Mouse (Mus musculus) embryo, embryonic 11 days (tissue): ENCODE measurements around the gene Mettl7a3.
A peak's percentile ranks its signal among the peaks of the same experiment; 100 is the strongest.
"Not testable (repeated sequence)": the region's sequence is repeated elsewhere in the genome, so short reads cannot be mapped to it uniquely, and the experiment has no call there.

Experiments
- DNase-seq: peaks from one replicate; pipeline ENCODE4 v3.0.0-alpha.2; 2015

The Mettl7a3 gene

GRCm38 (mm10) chr15:100334629-100335028 is at the start of gene Mettl7a3:
Mettl7a3 (plus strand) TSS chr15:100334929.
- no peak for DNase-seq

- no peak for DNase-seq
Measured at GRCm38 (mm10) chr15:100288980-100289379, 45.7 kb upstream of the Mettl7a3 start.

- DNase-seq: no peak
Measured at GRCm38 (mm10) chr15:100290858-100291257, 43.9 kb upstream of the Mettl7a3 start.

- no peak for DNase-seq
Measured at GRCm38 (mm10) chr15:100292326-100292725, 42.4 kb upstream of the Mettl7a3 start.

- no peak for DNase-seq
Measured at GRCm38 (mm10) chr15:100297856-100298255, 36.9 kb upstream of the Mettl7a3 start.

- no peak for DNase-seq
Measured at GRCm38 (mm10) chr15:100300499-100300898, 34.2 kb upstream of the Mettl7a3 start.

- no peak for DNase-seq
Measured at GRCm38 (mm10) chr15:100301556-100301955, 33.2 kb upstream of the Mettl7a3 start.

- no peak for DNase-seq
Measured at GRCm38 (mm10) chr15:100303428-100304018, 31.2 kb upstream of the Mettl7a3 start.

GRCm38 (mm10) chr15:100304019-100304991 is 30.4 kb upstream of the Mettl7a3 start, which contains the start of gene Mettl7a1:
Mettl7a1 (plus strand) TSS chr15:100304140.
- DNase-seq: peak; percentile 84

- DNase-seq: no peak
Measured at GRCm38 (mm10) chr15:100306201-100306600, 28.5 kb upstream of the Mettl7a3 start.

- DNase-seq: peak; percentile 66
Measured at GRCm38 (mm10) chr15:100307438-100308096, 27.2 kb upstream of the Mettl7a3 start.

GRCm38 (mm10) chr15:100312346-100312745 is 22.4 kb upstream of the Mettl7a3 start:
- DNase-seq: no peak

- no peak for DNase-seq
Measured at GRCm38 (mm10) chr15:100314448-100315145, 20.1 kb upstream of the Mettl7a3 start.

- DNase-seq: not testable (repeated sequence)
Measured at GRCm38 (mm10) chr15:100318014-100318671, 16.6 kb upstream of the Mettl7a3 start.

- DNase-seq: no peak
Measured at GRCm38 (mm10) chr15:100319884-100320283, 14.8 kb upstream of the Mettl7a3 start.

- DNase-seq: no peak
Measured at GRCm38 (mm10) chr15:100320295-100320905, 14.3 kb upstream of the Mettl7a3 start.

- DNase-seq: peak; percentile 28
Measured at GRCm38 (mm10) chr15:100321134-100321533, 13.6 kb upstream of the Mettl7a3 start.

GRCm38 (mm10) chr15:100324021-100324591 is 10.6 kb upstream of the Mettl7a3 start:
- DNase-seq: no peak

GRCm38 (mm10) chr15:100325235-100325634 is 9.5 kb upstream of the Mettl7a3 start:
- no peak for DNase-seq

GRCm38 (mm10) chr15:100328089-100328488 is 6.6 kb upstream of the Mettl7a3 start:
- DNase-seq: not testable (repeated sequence)

- DNase-seq: not testable (repeated sequence)
Measured at GRCm38 (mm10) chr15:100329336-100329735, 5.4 kb upstream of the Mettl7a3 start.
